Mouse (Mus musculus): ENCODE data around the gene Vat1l. TPM values are rescaled to one million over a fixed set of nuclear protein-coding genes. Genes with fewer than 3 reads are reported as not detected.

The Vat1l gene
- total and polyA plus RNA-seq, 3 experiments = 0.27 TPM; not detected in 2

- TF ChIP-seq GATA1 (IDR thresholded peaks at IDR 0.05; ENCODE audit: borderline replicate concordance, low read length) (no peak), TAL1 (conservative IDR thresholded peaks at IDR 0.05; ENCODE audit: low read depth, low read length) (no peak), GATA2 (IDR thresholded peaks at IDR 0.05; ENCODE audit: borderline replicate concordance, low read depth, low read length) (no peak)
- no peaks in the 10 kb centered on the region for H3K27me3 ChIP-seq (ENCODE audit: insufficient read depth, low read length)
- DNase-seq (ENCODE audit: low spot score) (no peak), ATAC-seq (ENCODE audit: extremely low read depth, insufficient number of reproducible peaks, low FRiP score, poor library complexity, severe bottlenecking) (no peak)
- no peak overlapping the region for H3K4me3 ChIP-seq (ENCODE audit: low read depth, low read length)
- peaks cover 34% of the 10 kb centered on the region for H3K9me3 ChIP-seq (replicated peaks)
- H3K4me1 ChIP-seq (ENCODE audit: insufficient read depth, low read depth, low read length) = no peaks in the 10 kb centered on the region
- no peaks in the 10 kb centered on the region for H3K36me3 ChIP-seq (replicated peaks)
These were observed 16.6 kb downstream of the Vat1l start for GRCm38 (mm10) chr8:114222001-114222400.

DNA sequence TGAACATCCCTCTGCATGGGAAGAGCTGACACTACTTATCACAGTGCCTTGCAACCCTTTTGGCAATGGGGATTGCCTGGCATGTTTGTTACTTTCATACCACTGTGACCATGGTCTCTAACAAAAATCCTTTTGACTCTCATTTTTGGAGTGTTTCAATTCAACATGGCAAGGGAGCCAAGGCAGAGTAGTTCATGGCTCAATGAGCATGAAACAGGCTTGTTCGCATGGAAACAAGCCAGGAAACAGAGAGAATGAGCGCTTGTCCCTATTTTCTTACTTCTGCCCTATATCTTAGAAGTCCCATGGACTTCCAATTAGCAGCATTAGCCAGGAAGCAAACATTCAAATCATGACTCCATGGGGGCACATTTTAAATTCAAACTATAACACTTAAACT lies 18.6 kb downstream of the Vat1l start:
- DNase-seq (ENCODE audit: low spot score) = no peak
- Histone ChIP-seq H3K36me3 (replicated peaks) (no peaks in the 10 kb centered on the region), H3K27me3 (ENCODE audit: insufficient read depth, low read length) (no peaks in the 10 kb centered on the region), H3K9me3 (replicated peaks) (peaks cover 33% of the 10 kb centered on the region), H3K4me3 (ENCODE audit: low read depth, low read length) (no peak overlapping the region), H3K4me1 (ENCODE audit: insufficient read depth, low read depth, low read length) (no peaks in the 10 kb centered on the region)
- ATAC-seq (ENCODE audit: extremely low read depth, insufficient number of reproducible peaks, low FRiP score, poor library complexity, severe bottlenecking) = no peak
- TF ChIP-seq TAL1 (conservative IDR thresholded peaks at IDR 0.05; ENCODE audit: low read depth, low read length) (no peak), CTCF (IDR thresholded peaks at IDR 0.05; ENCODE audit: low read depth, low read length) (no peak)

DNA sequence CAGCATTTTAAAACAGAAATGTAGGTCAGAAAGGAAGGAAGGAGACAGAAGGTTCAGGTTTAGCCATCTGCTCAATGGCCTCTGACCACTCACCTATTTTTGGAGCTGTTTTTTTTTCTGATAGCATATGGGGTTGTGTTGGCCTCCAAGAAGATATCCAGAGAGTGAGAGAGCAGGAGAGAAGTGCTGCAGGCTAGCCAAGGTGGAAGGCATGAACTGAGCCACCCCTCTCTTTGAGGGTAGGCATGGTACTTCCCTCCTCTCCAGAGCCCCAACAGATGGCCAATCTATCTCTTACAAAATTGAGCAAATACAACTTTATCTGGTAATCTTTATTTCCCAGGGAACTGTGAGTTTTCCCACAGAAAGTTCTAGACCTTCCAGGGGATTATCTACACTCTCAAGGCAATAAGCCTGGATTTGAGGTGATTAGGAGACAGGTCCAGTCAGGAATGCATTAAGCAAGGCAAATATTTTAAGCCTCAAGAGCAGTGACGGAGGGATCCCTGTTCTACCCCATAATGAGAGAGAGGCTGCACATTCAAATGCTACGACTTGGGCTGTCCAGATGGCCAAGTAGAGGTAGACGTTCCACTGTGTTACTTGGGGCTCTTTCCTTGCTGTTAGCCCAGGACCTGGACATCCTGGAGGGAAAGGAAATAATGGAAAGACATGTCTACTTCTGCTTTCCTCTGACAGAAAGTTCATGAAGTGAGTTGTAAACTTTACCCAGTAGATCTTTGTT lies 46.1 kb downstream of the Vat1l start:
- no peak for TF ChIP-seq GATA1 (IDR thresholded peaks at IDR 0.05; ENCODE audit: borderline replicate concordance, low read length)
- no peak for TF ChIP-seq CTCF (IDR thresholded peaks at IDR 0.05; ENCODE audit: low read depth, low read length)
- TF ChIP-seq GATA2 (IDR thresholded peaks at IDR 0.05; ENCODE audit: borderline replicate concordance, low read depth, low read length) = no peak
- TF ChIP-seq TAL1 (conservative IDR thresholded peaks at IDR 0.05; ENCODE audit: low read depth, low read length) = no peak
- TF ChIP-seq POLR2AphosphoS5 (IDR thresholded peaks at IDR 0.05; ENCODE audit: insufficient replicate concordance, low read depth, low read length) = no peak
- Histone ChIP-seq H3K36me3 (replicated peaks) (no peaks in the 10 kb centered on the region), H3K4me3 (ENCODE audit: low read depth, low read length) (no peak overlapping the region), H3K4me1 (ENCODE audit: insufficient read depth, low read depth, low read length) (no peaks in the 10 kb centered on the region), H3K27me3 (ENCODE audit: insufficient read depth, low read length) (no peaks in the 10 kb centered on the region), H3K9me3 (replicated peaks) (peaks cover 39% of the 10 kb centered on the region)
- DNase-seq (ENCODE audit: low spot score) (no peak), ATAC-seq (ENCODE audit: extremely low read depth, insufficient number of reproducible peaks, low FRiP score, poor library complexity, severe bottlenecking) (no peak)

- Histone ChIP-seq H3K36me3 (replicated peaks) (no peaks in the 10 kb centered on the region), H3K27me3 (ENCODE audit: insufficient read depth, low read length) (no peaks in the 10 kb centered on the region), H3K9me3 (replicated peaks) (peaks cover 39% of the 10 kb centered on the region), H3K4me1 (ENCODE audit: insufficient read depth, low read depth, low read length) (no peaks in the 10 kb centered on the region), H3K4me3 (ENCODE audit: low read depth, low read length) (no peak overlapping the region)
- ATAC-seq (ENCODE audit: extremely low read depth, insufficient number of reproducible peaks, low FRiP score, poor library complexity, severe bottlenecking) (no peak), DNase-seq (ENCODE audit: low spot score) (no peak)
- no peak for TF ChIP-seq GATA1 (IDR thresholded peaks at IDR 0.05; ENCODE audit: borderline replicate concordance, low read length)
- TF ChIP-seq GATA2 (IDR thresholded peaks at IDR 0.05; ENCODE audit: borderline replicate concordance, low read depth, low read length) = no peak
- TF ChIP-seq POLR2AphosphoS5 (IDR thresholded peaks at IDR 0.05; ENCODE audit: insufficient replicate concordance, low read depth, low read length) = no peak
- TF ChIP-seq TAL1 (conservative IDR thresholded peaks at IDR 0.05; ENCODE audit: low read depth, low read length) = no peak
- no peak for TF ChIP-seq CTCF (IDR thresholded peaks at IDR 0.05; ENCODE audit: low read depth, low read length)
These were observed 53.3 kb downstream of the Vat1l start for GRCm38 (mm10) chr8:114258685-114259084.

DNA sequence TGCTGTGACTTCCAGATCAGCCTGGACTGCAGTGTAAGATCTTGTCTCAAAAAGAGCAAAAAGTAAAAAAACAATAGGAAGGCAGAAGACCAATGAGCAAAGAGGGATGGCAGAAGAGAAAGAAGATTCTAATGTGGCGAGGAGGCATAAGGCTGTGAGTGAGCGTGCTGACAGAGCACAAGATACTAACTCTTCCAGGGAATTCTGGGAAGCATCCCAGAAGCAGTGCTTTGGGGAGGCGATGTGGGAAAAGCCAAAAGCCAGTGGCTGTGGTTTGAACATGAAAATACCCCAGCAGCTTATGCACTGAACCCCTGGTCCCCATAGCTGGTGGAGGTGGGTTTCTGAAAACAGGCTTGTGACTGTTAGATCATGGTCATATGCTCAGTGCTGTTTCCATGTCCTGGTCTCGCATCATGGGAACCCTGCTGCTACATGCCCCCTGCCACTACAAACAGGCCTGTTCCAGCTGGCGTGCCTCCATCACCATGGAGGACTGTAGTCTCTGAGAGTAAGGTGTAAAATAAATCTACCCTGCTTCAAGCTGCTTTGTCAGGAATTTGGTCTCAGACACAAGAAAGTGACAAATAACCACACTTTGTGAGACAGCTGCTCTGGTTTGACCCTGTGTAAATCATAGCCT lies 54.4 kb downstream of the Vat1l start:
- Histone ChIP-seq H3K4me1 (ENCODE audit: insufficient read depth, low read depth, low read length) (no peaks in the 10 kb centered on the region), H3K4me3 (ENCODE audit: low read depth, low read length) (no peak overlapping the region), H3K9me3 (replicated peaks) (peaks cover 32% of the 10 kb centered on the region), H3K27me3 (ENCODE audit: insufficient read depth, low read length) (no peaks in the 10 kb centered on the region), H3K36me3 (replicated peaks) (no peaks in the 10 kb centered on the region)
- no peak for ATAC-seq (ENCODE audit: extremely low read depth, insufficient number of reproducible peaks, low FRiP score, poor library complexity, severe bottlenecking)
- DNase-seq (ENCODE audit: low spot score) = no peak
- TF ChIP-seq GATA2 (IDR thresholded peaks at IDR 0.05; ENCODE audit: borderline replicate concordance, low read depth, low read length) (no peak), TAL1 (conservative IDR thresholded peaks at IDR 0.05; ENCODE audit: low read depth, low read length) (no peak), CTCF (IDR thresholded peaks at IDR 0.05; ENCODE audit: low read depth, low read length) (no peak), GATA1 (IDR thresholded peaks at IDR 0.05; ENCODE audit: borderline replicate concordance, low read length) (no peak), POLR2AphosphoS5 (IDR thresholded peaks at IDR 0.05; ENCODE audit: insufficient replicate concordance, low read depth, low read length) (no peak)

DNA sequence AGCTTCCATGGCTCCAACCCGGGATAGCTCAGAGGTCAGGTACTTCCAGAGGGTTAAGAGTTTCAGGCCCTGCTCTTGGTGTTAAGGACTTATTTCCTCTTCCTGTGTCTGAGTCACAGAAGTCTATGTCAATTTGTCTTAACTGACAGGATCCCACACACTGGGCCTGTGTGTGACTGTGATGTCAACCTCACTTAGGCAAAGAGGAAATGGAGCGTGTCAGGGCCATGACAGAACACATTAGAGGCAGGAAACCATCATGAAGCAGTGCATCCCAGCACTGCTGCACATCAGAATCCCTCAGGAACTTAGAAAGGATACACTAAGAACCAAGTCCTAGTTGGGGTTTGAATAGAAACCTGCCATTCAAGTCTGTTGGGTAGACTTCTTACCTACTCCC lies 56.9 kb downstream of the Vat1l start:
- Histone ChIP-seq H3K27me3 (ENCODE audit: insufficient read depth, low read length) (no peaks in the 10 kb centered on the region), H3K9me3 (replicated peaks) (peaks cover 33% of the 10 kb centered on the region), H3K36me3 (replicated peaks) (no peaks in the 10 kb centered on the region), H3K4me1 (ENCODE audit: insufficient read depth, low read depth, low read length) (no peaks in the 10 kb centered on the region), H3K4me3 (ENCODE audit: low read depth, low read length) (no peak overlapping the region)
- no peak for ATAC-seq (ENCODE audit: extremely low read depth, insufficient number of reproducible peaks, low FRiP score, poor library complexity, severe bottlenecking)
- no peak for TF ChIP-seq GATA1 (IDR thresholded peaks at IDR 0.05; ENCODE audit: borderline replicate concordance, low read length)
- no peak for TF ChIP-seq CTCF (IDR thresholded peaks at IDR 0.05; ENCODE audit: low read depth, low read length)
- no peak for TF ChIP-seq TAL1 (conservative IDR thresholded peaks at IDR 0.05; ENCODE audit: low read depth, low read length)
- TF ChIP-seq POLR2AphosphoS5 (IDR thresholded peaks at IDR 0.05; ENCODE audit: insufficient replicate concordance, low read depth, low read length) = no peak
- TF ChIP-seq GATA2 (IDR thresholded peaks at IDR 0.05; ENCODE audit: borderline replicate concordance, low read depth, low read length) = no peak
- no peak for DNase-seq (ENCODE audit: low spot score)

Data from G1E (cell line).